Mouse (Mus musculus) mesoderm, embryonic 11.5 days (tissue): ENCODE data around the gene Sptbn4.

Experiments
- DNase-seq: peaks from one replicate; pipeline ENCODE4 v3.0.0-alpha.2; 2012; ENCODE audit warnings: low read depth, low spot score

The Sptbn4 gene

GRCm38 (mm10) chr7:27474490-27474954 is 27.0 kb upstream of the Sptbn4 start:
- DNase-seq: peak; percentile 99

GRCm38 (mm10) chr7:27473835-27474489 is 26.5 kb upstream of the Sptbn4 start:
- DNase-seq: no peak

GRCm38 (mm10) chr7:27473156-27473834 is 25.8 kb upstream of the Sptbn4 start, which contains the start of gene Sertad3:
TSS of gene Sertad3 (plus strand) at chr7:27473768.
- peak; percentile 97 for DNase-seq

GRCm38 (mm10) chr7:27472596-27472995 is 25.1 kb upstream of the Sptbn4 start:
- DNase-seq: no peak

- no peak for DNase-seq
Measured at GRCm38 (mm10) chr7:27471390-27472120, 24.1 kb upstream of the Sptbn4 start.

- no peak for DNase-seq
Measured at GRCm38 (mm10) chr7:27467648-27468047, 20.2 kb upstream of the Sptbn4 start.

GRCm38 (mm10) chr7:27460477-27460876 is 13.0 kb upstream of the Sptbn4 start:
- DNase-seq: no peak

- no peak for DNase-seq
Measured at GRCm38 (mm10) chr7:27459640-27460039, 12.2 kb upstream of the Sptbn4 start.

- DNase-seq: no peak
Measured at GRCm38 (mm10) chr7:27458614-27459013, 11.1 kb upstream of the Sptbn4 start.

- DNase-seq: no peak
Measured at GRCm38 (mm10) chr7:27455273-27455672, 7.8 kb upstream of the Sptbn4 start.

GRCm38 (mm10) chr7:27454461-27455121 is 7.1 kb upstream of the Sptbn4 start:
- no peak for DNase-seq

- DNase-seq: no peak
Measured at GRCm38 (mm10) chr7:27452206-27452770, 4.8 kb upstream of the Sptbn4 start.

- no peak for DNase-seq
Measured at GRCm38 (mm10) chr7:27451359-27451758, 3.9 kb upstream of the Sptbn4 start.

GRCm38 (mm10) chr7:27449256-27449862 is 1.9 kb upstream of the Sptbn4 start:
- peak; percentile 66 for DNase-seq

- no peak for DNase-seq
Measured at GRCm38 (mm10) chr7:27448421-27449206, 1.1 kb upstream of the Sptbn4 start.

- DNase-seq: peak; percentile 41
Measured at GRCm38 (mm10) chr7:27446521-27447418, 716 bp downstream of the Sptbn4 start.

GRCm38 (mm10) chr7:27446051-27446450 is 1.4 kb downstream of the Sptbn4 start:
- DNase-seq: no peak

- no peak for DNase-seq
Measured at GRCm38 (mm10) chr7:27440014-27440413, 7.5 kb downstream of the Sptbn4 start.

- peak; percentile 35 for DNase-seq
Measured at GRCm38 (mm10) chr7:27437544-27437943, 9.9 kb downstream of the Sptbn4 start.
